Mouse (Mus musculus) left cerebral cortex, adult 2 months (tissue): Measurements from ENCODE around the gene Pou3f1. TPM values are rescaled to one million over a fixed set of nuclear protein-coding genes. Genes with fewer than 3 reads are reported as not detected.

Experiments
- DNase-seq, 2 experiments: peaks; one replicate each; pipeline ENCODE4 v3.0.0; 2021 to 2022; ENCODE audit warnings: low spot score in 2 of 2, mixed read lengths in 1 of 2; ENCODE audit errors: extremely low spot score in 1 of 2
- H3K27ac ChIP-seq: fragments of 200-600 bp; 2 replicates; pipeline ENCODE4 v1.8.1; 2022
- H3K4me3 ChIP-seq: fragments of 200-600 bp; 2 replicates; pipeline ENCODE4 v1.8.1; 2022
- CTCF ChIP-seq: fragments of 200-600 bp; IDR thresholded peaks from 2 replicates; pipeline ENCODE4 v1.8.1; 2022; ENCODE audit warnings: antibody characterized with exemption, mild to moderate bottlenecking, moderate library complexity
- intact Hi-C: fragments of 180-260 bp; cut with DNase I; formaldehyde crosslinking; loops from one replicate; pipeline ENCODE4 v1.15.1; 2025
- total RNA-seq, 2 experiments: library from RNA; stranded (reverse); gene quantifications; 2 replicates each; pipeline ENCODE4 v1.2.3; 2021

Pou3f1 gene
- total RNA-seq, 2 experiments from 2014 or later: 16.9 to 18.8 TPM

- intact Hi-C loops: loop anchor here (1.0 to 5.0 kb wide), 5 partner anchors 277 to 734 kb away; no protein-coding TSS in a partner anchor
- no peak overlapping the region for H3K27ac ChIP-seq
- no peak for TF ChIP-seq CTCF
Observed at GRCm38 (mm10) chr4:124674334-124675032, 17.9 kb downstream of the Pou3f1 start.

GRCm38 (mm10) chr4:124675037-124675436, 18.4 kb downstream of the Pou3f1 start:
- peak; percentile 66 to 68 for DNase-seq
- TF ChIP-seq CTCF: peak; percentile 83
- intact Hi-C loops: loop anchor here (1.0 to 2.0 kb wide), 4 partner anchors 446 to 734 kb away; no protein-coding TSS in a partner anchor

More at GRCm38 (mm10) chr4:124674334-124675032, 17.9 kb downstream of the Pou3f1 start:
- no peak for DNase-seq
- H3K4me3 ChIP-seq: no peak overlapping the region

GRCm38 (mm10) chr4:124675958-124676357, 19.4 kb downstream of the Pou3f1 start:
- DNase-seq: no peak
- intact Hi-C loops: loop anchor here (1.0 to 2.0 kb wide), 4 partner anchors 447 to 735 kb away; no protein-coding TSS in a partner anchor
- Histone ChIP-seq H3K27ac (no peak overlapping the region), H3K4me3 (no peak overlapping the region)
- TF ChIP-seq CTCF: no peak

More at GRCm38 (mm10) chr4:124675037-124675436, 18.4 kb downstream of the Pou3f1 start:
- Histone ChIP-seq H3K4me3 (no peak overlapping the region), H3K27ac (no peak overlapping the region)

DNA sequence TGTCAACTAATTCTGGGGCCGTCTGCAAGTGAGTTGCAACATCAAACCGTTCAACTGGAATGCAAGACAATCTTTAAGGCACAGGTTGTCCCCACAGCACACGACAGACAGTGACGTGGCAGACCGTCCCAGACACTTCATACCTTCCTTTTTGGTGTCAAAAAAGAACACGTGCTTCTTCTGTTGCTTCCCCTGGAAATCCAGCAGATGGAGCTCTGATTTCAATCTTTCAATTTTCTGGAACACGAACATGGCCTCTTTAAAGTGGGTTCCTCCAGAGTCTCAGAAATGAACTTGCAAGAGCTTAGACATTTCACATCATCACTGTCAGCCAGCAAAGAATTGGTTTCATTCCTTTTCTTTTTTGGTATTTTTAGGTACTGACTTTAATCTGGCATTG, 25.7 kb downstream of the Pou3f1 start:
- DNase-seq: no peak
- no peak overlapping the region for H3K27ac ChIP-seq
- intact Hi-C loops: no loop called here
- no peak overlapping the region for H3K4me3 ChIP-seq
- TF ChIP-seq CTCF: peak; percentile 54

DNA sequence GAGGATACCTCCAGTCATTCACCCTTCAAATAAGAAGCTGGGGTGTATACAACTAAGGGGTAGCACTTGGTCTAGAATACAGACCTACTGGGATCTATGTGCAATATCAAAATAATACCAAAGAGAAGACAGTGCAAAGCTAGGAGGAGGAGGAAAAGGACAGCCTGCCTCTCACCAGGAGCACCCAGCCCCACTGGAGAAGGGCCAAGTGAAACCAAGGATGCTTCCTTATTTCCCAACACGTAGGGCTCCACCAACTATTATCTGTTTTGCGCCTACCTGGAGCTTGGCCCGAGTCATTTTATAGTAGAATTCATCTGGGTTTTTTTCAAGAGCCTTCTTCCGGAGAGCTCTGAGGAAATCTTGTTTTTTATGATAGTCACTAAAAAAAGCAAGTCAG, 26.9 kb downstream of the Pou3f1 start:
- no peak for DNase-seq
- no peak overlapping the region for H3K27ac ChIP-seq
- TF ChIP-seq CTCF: no peak
- no peak overlapping the region for H3K4me3 ChIP-seq
- intact Hi-C loops: no loop called here

GRCm38 (mm10) chr4:124685004-124685403, 28.4 kb downstream of the Pou3f1 start:
- Histone ChIP-seq H3K27ac (no peak overlapping the region), H3K4me3 (no peak overlapping the region)
- TF ChIP-seq CTCF: peak; percentile 40
- intact Hi-C loops: no loop called here
- DNase-seq: no peak

DNA sequence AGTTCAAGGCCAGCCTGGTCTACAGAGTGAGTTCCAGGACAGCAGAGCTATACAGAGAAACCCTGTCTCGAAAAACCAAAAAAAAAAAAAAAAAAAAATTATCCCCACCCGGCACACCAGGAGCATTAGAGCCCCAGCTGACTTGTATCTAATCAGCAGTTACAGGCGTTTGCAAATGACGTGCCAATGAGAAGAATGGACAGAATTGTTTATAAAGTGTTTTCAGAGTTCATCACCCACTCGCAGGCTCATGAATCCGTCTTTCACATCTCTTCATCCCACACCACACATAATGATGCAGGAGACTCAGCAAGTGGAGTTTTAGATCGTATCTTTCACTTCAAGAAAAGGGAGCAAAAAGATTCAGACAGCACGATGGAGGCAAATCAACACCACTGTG, 28.8 kb downstream of the Pou3f1 start:
- H3K27ac ChIP-seq: no peak overlapping the region
- intact Hi-C loops: no loop called here
- TF ChIP-seq CTCF: no peak
- H3K4me3 ChIP-seq: no peak overlapping the region
- no peak for DNase-seq

- no peak for TF ChIP-seq CTCF
- intact Hi-C loops: no loop called here
- Histone ChIP-seq H3K4me3 (no peak overlapping the region), H3K27ac (no peak overlapping the region)
- DNase-seq: no peak
Observed at GRCm38 (mm10) chr4:124685897-124686402, 29.3 kb downstream of the Pou3f1 start.

DNA sequence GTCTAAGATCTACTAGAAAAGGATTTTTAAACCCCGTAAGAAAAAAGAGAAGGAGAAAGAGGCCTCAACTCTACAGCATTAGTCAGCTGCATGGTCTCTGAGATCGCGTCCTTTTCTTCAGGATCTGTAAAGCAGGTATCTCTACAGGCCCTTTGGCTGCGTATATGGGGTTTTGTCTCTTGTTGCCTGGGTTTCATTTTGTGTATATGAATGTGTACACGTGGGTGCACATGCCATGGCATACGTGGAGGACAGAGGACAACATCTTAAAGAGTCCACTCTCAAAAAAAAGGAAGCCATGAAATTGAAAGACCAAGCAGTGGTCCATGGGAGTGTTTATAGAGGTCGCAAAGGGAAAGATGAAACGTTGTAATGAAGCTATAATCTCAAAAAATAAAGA, 34.8 kb downstream of the Pou3f1 start:
- no peak for TF ChIP-seq CTCF
- H3K4me3 ChIP-seq: no peak overlapping the region
- no peak overlapping the region for H3K27ac ChIP-seq

DNA sequence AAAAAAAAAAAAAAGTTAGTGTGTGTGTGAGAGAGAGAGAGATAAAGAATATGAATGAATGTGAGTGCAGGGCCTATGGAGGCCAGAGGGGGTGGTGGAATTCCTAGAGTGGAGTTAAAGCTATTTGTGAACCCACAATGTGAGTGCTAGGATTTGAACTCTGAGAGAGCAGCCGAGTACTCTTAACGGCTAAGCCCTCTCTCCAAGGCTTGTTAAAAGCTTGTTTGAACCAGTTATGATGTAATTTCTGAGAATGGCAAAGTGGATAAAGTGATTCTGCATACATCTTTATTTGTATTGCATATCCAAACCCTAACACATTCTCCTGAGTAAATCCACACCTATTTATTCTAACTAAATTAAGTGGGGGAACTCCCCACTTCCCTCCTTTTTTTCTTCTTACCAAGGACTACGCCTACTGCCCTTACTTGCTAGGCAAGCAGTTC, 35.8 kb downstream of the Pou3f1 start:
- H3K4me3 ChIP-seq: peak overlapping the region; percentile 88
- H3K27ac ChIP-seq: no peak overlapping the region
- intact Hi-C loops: no loop called here
- DNase-seq: no peak
- no peak for TF ChIP-seq CTCF

More for the DNA sequence above, 34.8 kb downstream of the Pou3f1 start:
- no peak for DNase-seq
- intact Hi-C loops: no loop called here

DNA sequence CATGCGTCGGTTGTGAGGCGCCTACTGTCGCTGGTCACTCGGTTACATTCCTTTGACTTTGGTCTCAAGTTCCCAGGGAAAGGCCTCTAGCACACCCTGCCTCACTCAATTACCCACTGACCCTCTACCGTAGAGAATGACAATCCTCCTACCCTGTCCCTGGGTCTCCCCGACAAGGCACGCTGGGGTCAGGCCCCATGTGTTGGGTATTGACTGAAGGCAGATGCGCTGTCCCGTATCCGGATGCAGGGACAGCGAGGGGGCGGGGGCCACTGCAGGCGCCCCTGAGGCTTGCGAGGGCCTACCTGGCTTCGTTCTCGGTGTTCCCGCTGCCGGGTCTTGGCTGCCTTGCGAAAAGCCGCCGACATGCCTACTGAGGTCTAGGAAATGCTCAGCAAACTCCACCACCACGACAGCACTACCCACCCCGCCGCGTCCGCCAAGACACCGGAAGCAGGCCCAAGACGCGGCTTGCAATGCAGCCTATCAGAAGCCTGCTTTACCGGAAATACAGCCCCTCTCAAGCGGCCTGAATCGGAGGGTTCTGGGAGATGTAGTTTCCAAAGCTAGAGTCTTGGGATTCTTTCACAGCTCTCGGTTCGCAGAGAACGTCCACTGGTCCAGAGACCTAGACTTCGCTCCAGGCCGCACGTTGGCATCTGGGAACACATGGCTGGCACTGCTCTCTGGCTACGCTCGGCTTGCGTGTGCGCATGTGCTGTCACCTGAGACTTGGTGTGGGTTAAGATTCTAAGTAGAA, 36.7 kb downstream of the Pou3f1 start, which contains the start of gene Utp11:
Utp11 (minus strand) TSS at position 466 of the 760 bp plus-strand sequence.
- Histone ChIP-seq H3K27ac (peak within 1 kb of the TSS; percentile 79), H3K4me3 (peak within 1 kb of the TSS; percentile 88)
- no peak for TF ChIP-seq CTCF
- intact Hi-C loops: no loop called here
- peak; percentile 79 to 84 for DNase-seq

DNA sequence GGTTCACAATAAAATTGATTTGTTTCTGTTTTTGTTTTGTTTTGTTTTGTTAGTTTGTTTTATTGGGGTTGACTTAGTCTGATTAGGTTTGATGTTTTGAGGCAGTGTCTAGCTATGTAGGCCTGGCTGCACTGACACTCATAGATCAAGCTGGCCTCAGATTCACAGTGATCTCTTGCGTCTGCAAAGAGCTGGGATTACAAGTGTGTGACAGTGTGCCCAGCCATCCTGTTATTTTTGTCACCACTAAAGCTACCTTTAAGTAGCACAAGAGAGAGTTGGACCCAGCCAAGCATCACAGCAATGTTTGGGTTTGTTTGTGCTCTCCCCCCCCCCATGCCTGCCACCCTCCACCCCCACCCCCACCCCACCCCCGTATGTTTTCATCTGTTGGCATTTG, 38.0 kb downstream of the Pou3f1 start:
- Histone ChIP-seq H3K4me3 (no peak overlapping the region), H3K27ac (no peak overlapping the region)
- no peak for TF ChIP-seq CTCF
- no peak for DNase-seq
- intact Hi-C loops: no loop called here
